Mouse (Mus musculus): ENCODE measurements around the gene Mrps18a.

DNA sequence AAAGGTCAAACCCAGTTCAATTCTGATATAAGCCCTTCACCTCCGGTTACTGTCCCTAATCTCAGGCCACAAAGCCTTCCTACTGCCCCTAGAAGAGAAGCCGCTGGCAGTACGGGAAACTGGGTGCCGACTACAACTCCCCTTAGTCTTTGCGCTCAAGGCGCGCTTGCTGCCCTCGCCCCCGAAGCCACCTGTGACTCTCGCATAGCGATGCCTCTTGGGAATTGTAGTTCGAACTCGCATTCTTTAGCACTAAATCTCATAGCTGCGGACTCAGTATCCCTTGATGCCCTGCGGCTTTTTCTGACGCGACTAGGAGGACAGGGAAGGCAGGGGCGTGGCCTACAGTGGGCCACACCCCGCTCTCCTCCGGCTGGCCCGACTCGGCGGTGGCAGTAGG, 49.9 kb downstream of the Mrps18a start, which contains the start of gene Gtpbp2:
- TF ChIP-seq CTCF (IDR thresholded peaks at IDR 0.05; ENCODE audit: low read depth, low read length) (no peak), POLR2A (IDR thresholded peaks at IDR 0.05; ENCODE audit: insufficient read depth, low read length) (no peak), EP300 (IDR thresholded peaks at IDR 0.05; ENCODE audit: insufficient read depth, low read depth, low read length) (no peak)
